In the genomic region with DNA sequence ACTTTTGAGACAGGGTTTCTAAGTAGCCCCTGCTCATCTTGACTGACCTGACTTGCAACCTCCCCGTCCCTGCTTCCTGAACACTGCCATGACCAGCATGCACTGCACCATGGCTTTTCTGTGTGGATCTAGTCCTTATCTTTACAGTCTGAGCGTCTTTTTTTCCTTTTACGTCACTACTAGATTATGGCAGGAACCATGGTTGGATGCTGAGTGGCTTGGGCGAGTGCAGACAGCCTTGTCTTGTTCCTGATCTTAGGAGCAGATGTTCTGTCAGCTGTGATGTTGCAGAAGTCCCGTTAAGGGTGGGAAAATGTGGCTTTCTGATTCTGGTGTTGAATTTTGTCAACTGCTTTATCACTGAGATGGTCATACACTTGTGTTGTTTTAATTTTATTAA, we compare ENCODE assay signal across 8 mouse cellular contexts. TPM values are rescaled to one million over a fixed set of nuclear protein-coding genes. Genes with fewer than 3 reads are reported as not detected.
DNase-seq lines count a peak whose midpoint lies in the region; ATAC-seq lines count a peak whose summit lies in the region.

No protein-coding gene starts in this region.

- no peak overlapping the region for H3K4me2 ChIP-seq in lung, embryonic 16.5 days (ENCODE audit: low read depth, low read length)
- H3K4me2 ChIP-seq in liver, embryonic 13.5 days: 0 out of 2 replicates have a peak overlapping the region, but pooled peaks have one; percentile 7
- H3K4me2 ChIP-seq in stomach, embryonic 14.5 days (replicated peaks; ENCODE audit: low read depth, low read length): no peak overlapping the region

- no peak overlapping the region for H3K4me3 ChIP-seq in lung, embryonic 16.5 days (ENCODE audit: low read length)
- no peak overlapping the region for H3K4me3 ChIP-seq in heart, embryonic 10.5 days
- no peak overlapping the region for H3K4me3 ChIP-seq in liver, embryonic 13.5 days (replicated peaks)
- no peak overlapping the region for H3K4me3 ChIP-seq in stomach, embryonic 14.5 days (ENCODE audit: low read depth, low read length)

- H3K36me3 ChIP-seq in lung, embryonic 16.5 days (ENCODE audit: control insufficient read depth, insufficient read depth, low read length): peaks cover 2% of the 10 kb centered on the region; the same call in 1 of the 2 replicates
- peaks cover 4% of the 10 kb centered on the region; the same call in 1 of the 2 replicates for H3K36me3 ChIP-seq in heart, embryonic 10.5 days
- H3K36me3 ChIP-seq in liver, embryonic 13.5 days: peaks cover 7% of the 10 kb centered on the region
- H3K36me3 ChIP-seq in stomach, embryonic 14.5 days (ENCODE audit: control insufficient read depth, insufficient read depth, low read length): no peaks in the 10 kb centered on the region

- peaks cover 37% of the 10 kb centered on the region for H3K4me1 ChIP-seq in lung, embryonic 16.5 days (replicated peaks; ENCODE audit: control insufficient read depth, insufficient read depth, low read length)
- peaks cover 78% of the 10 kb centered on the region for H3K4me1 ChIP-seq in heart, embryonic 10.5 days
- peaks cover 49% of the 10 kb centered on the region for H3K4me1 ChIP-seq in liver, embryonic 13.5 days (replicated peaks)
- peaks cover 43% of the 10 kb centered on the region for H3K4me1 ChIP-seq in stomach, embryonic 14.5 days (ENCODE audit: control insufficient read depth, insufficient read depth, low read length)

- peak; percentile 18; the same call in 1 of the 2 replicates for ATAC-seq in lung, embryonic 16.5 days (ENCODE audit: low read depth)
- peak; percentile 72 for ATAC-seq in liver, embryonic 13.5 days (ENCODE audit: low read depth)
- 0 out of 2 replicates have a peak, but pooled peaks have one; percentile 14 for ATAC-seq in stomach, embryonic 14.5 days (ENCODE audit: insufficient number of reproducible peaks, insufficient read depth, low FRiP score, low read depth)

- 19% methylated on average over 5 of the region's 5 CpGs for WGBS in lung, embryonic 16.5 days
- 5% methylated on average over 5 of the region's 5 CpGs for WGBS in heart, embryonic 10.5 days
- WGBS in liver, embryonic 13.5 days (ENCODE audit: insufficient replicate concordance): 12% methylated on average over 5 of the region's 5 CpGs
- WGBS in stomach, embryonic 14.5 days: 22% methylated on average over 5 of the region's 5 CpGs

- no peaks in the 10 kb centered on the region for H3K27me3 ChIP-seq in lung, embryonic 16.5 days (ENCODE audit: control insufficient read depth, insufficient read depth, low read depth, low read length)
- no peaks in the 10 kb centered on the region for H3K27me3 ChIP-seq in heart, embryonic 10.5 days (ENCODE audit: insufficient read depth, poor library complexity, severe bottlenecking)
- no peaks in the 10 kb centered on the region for H3K27me3 ChIP-seq in liver, embryonic 13.5 days
- no peaks in the 10 kb centered on the region for H3K27me3 ChIP-seq in stomach, embryonic 14.5 days (ENCODE audit: control insufficient read depth, insufficient read depth, low read length)

- H3K27ac ChIP-seq in lung, embryonic 16.5 days (ENCODE audit: low read length): peak overlapping the region; percentile 43
- H3K27ac ChIP-seq in heart, embryonic 10.5 days: peak overlapping the region; percentile 89
- H3K27ac ChIP-seq in liver, embryonic 13.5 days: peak overlapping the region; percentile 48; the same call in 1 of the 2 replicates
- peak overlapping the region; percentile 92 for H3K27ac ChIP-seq in stomach, embryonic 14.5 days (ENCODE audit: low read length)

- no peak for DNase-seq in lung, postnatal 10 days
- DNase-seq in heart, embryonic 10.5 days (ENCODE audit: low spot score): no peak
- DNase-seq in liver, embryonic 13.5 days: no peak
- DNase-seq in layer of hippocampus, postnatal 36 days: no peak
- DNase-seq in spleen, postnatal 4 days (ENCODE audit: low spot score in 2 of 2): no peak
- no peak for DNase-seq in cerebellum, adult 8-10 months

- H3K9ac ChIP-seq in lung, embryonic 16.5 days (ENCODE audit: low read length): no peak overlapping the region
- no peak overlapping the region for H3K9ac ChIP-seq in liver, embryonic 13.5 days
- H3K9ac ChIP-seq in stomach, embryonic 14.5 days (replicated peaks; ENCODE audit: low read depth, low read length): no peak overlapping the region

- H3K9me3 ChIP-seq in lung, embryonic 16.5 days (ENCODE audit: control insufficient read depth, low read length): no peaks in the 10 kb centered on the region
- no peaks in the 10 kb centered on the region for H3K9me3 ChIP-seq in heart, embryonic 10.5 days
- H3K9me3 ChIP-seq in liver, embryonic 13.5 days (replicated peaks): no peaks in the 10 kb centered on the region
- H3K9me3 ChIP-seq in stomach, embryonic 14.5 days (ENCODE audit: control insufficient read depth, low read depth, low read length): no peaks in the 10 kb centered on the region

RNA-seq across cellular contexts. Expression of a gene that starts 34.1 kb away (rescaled TPM):
- 27.1 and 29.2 TPM in 2 replicates for polyA plus RNA-seq in lung, embryonic 16.5 days (2015; fragmentation: Nextera tagmentation; extraction: Ambion mirVana)
- polyA plus RNA-seq in heart, embryonic 10.5 days (2016; fragmentation: Nextera tagmentation; extraction: Ambion mirVana): 18.2 and 24.1 TPM in 2 replicates
- polyA plus RNA-seq in liver, embryonic 13.5 days (2015; fragmentation: Nextera tagmentation; extraction: Ambion mirVana): 3.6 and 4.8 TPM in 2 replicates
- 18.3 and 21.9 TPM in 2 replicates for polyA plus RNA-seq in stomach, embryonic 14.5 days (2014; fragmentation: Nextera tagmentation; extraction: Ambion mirVana)
- total RNA-seq in layer of hippocampus, postnatal 36 days (2021): 100 to 1,000 TPM; 235 to 247 TPM

RNA-seq across cellular contexts. Expression of a gene that starts 54.4 kb away (rescaled TPM):
- polyA plus RNA-seq in lung, embryonic 16.5 days (2015; fragmentation: Nextera tagmentation; extraction: Ambion mirVana): 147 and 155 TPM in 2 replicates
- 89.4 and 98.5 TPM in 2 replicates for polyA plus RNA-seq in heart, embryonic 10.5 days (2016; fragmentation: Nextera tagmentation; extraction: Ambion mirVana)
- 37.0 and 43.0 TPM in 2 replicates for polyA plus RNA-seq in liver, embryonic 13.5 days (2015; fragmentation: Nextera tagmentation; extraction: Ambion mirVana)
- polyA plus RNA-seq in stomach, embryonic 14.5 days (2014; fragmentation: Nextera tagmentation; extraction: Ambion mirVana): 134 and 136 TPM in 2 replicates
- 10 to 100 TPM in 1 of 2 experiments, 1 to 10 TPM in 1; 7.2 to 10.6 TPM for total RNA-seq in layer of hippocampus, postnatal 36 days (2021)

Comparison
In these comparisons a context has a peak if more than half of its experiments do, and no peak if none do; other contexts are left out.
1. ATAC-seq: peak in every context shown above with its lines; median percentile 72 in liver, embryonic 13.5 days; 18 in lung, embryonic 16.5 days; 14 in stomach, embryonic 14.5 days.